Mouse (Mus musculus) stomach, embryonic 16.5 days (tissue): ENCODE data around the gene Rfk. TPM values are rescaled to one million over a fixed set of nuclear protein-coding genes. Genes with fewer than 3 reads are reported as not detected.
A peak's percentile ranks its signal among the peaks of the same experiment; 100 is the strongest.

Experiments used
- ATAC-seq: fragments of 200-750 bp; cut with Nextera tagmentation; 2 replicates; pipeline ENCODE4 v1.8.0; 2017; ENCODE audit warnings: moderate number of reproducible peaks, moderate TSS enrichment; ENCODE audit not compliant: insufficient read depth, low FRiP score
- H3K27ac ChIP-seq: fragments of 300-500 bp; sonication (generic); 2 replicates; pipeline ENCODE4 v1.5.1; 2014; ENCODE audit warnings: low read length
- H3K27me3 ChIP-seq: fragments of 300-500 bp; sonication (generic); 2 replicates; pipeline ENCODE4 v1.6.1; 2014; ENCODE audit warnings: low read length, control low read depth, mixed read lengths; ENCODE audit not compliant: control insufficient read depth, insufficient read depth
- H3K36me3 ChIP-seq: fragments of 300-500 bp; sonication (generic); 2 replicates; pipeline ENCODE4 v1.6.1; 2014; ENCODE audit warnings: low read length; ENCODE audit not compliant: control insufficient read depth, insufficient read depth
- H3K4me1 ChIP-seq: fragments of 300-500 bp; sonication (generic); 2 replicates; pipeline ENCODE4 v1.6.1; 2014; ENCODE audit warnings: low read length, control low read depth, mixed read lengths; ENCODE audit not compliant: control insufficient read depth, insufficient read depth
- H3K4me2 ChIP-seq: fragments of 300-500 bp; sonication (generic); 2 replicates; pipeline ENCODE4 v1.6.1; 2014; ENCODE audit warnings: low read depth, low read length, mixed read lengths
- H3K4me3 ChIP-seq: fragments of 300-500 bp; sonication (generic); replicated peaks from 2 replicates; pipeline ENCODE4 v1.5.1; 2014; ENCODE audit warnings: mild to moderate bottlenecking, low read length
- H3K9ac ChIP-seq: fragments of 300-500 bp; sonication (generic); 2 replicates; pipeline ENCODE4 v1.6.1; 2014; ENCODE audit warnings: low read length
- H3K9me3 ChIP-seq: fragments of 300-500 bp; sonication (generic); replicated peaks from 2 replicates; pipeline ENCODE4 v1.6.1; 2016; ENCODE audit warnings: low read length, control low read depth; ENCODE audit not compliant: control insufficient read depth
- WGBS: fragments of 180-500 bp; shearing (Covaris S2); extraction: QIAGEN DNeasy Blood & Tissue Kit; methylation state at CpG from one replicate; pipeline ENCODE4 v1.1.7; 2014; 5-methylcytosine and 5-hydroxymethylcytosine counted together
- polyA plus RNA-seq: library from polyadenylated mRNA; unstranded; fragments of >200 nt; fragmentation: Nextera tagmentation; extraction: Ambion mirVana; gene quantifications from 2 replicates; pipeline ENCODE4 v1.2.1, GENCODE M21; 2015

Rfk gene
- polyA plus RNA-seq, 1 experiment from 2014 or later: 64.5 TPM

DNA sequence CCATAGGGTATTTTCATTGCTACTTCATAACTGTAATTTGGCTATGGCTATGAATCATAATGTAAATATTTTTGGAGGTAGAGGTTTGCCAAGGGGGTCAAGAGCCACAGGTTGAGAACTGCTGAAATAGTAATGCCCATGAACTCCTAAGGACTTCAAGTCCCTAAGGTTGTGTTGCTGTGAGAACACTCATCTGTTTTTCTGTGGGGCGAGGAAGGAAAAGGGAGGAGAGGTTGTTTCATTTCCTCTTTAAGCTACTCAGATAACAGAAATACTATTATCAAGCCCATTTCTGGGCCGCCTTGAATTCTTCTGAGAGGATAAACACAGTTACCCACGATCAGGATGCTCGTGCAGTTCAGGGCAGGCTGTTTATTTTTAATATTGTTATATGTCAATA, 3.0 kb downstream of the Rfk start:
- H3K27ac ChIP-seq: no peak overlapping the region
- H3K9ac ChIP-seq: no peak overlapping the region
- ATAC-seq: no peak
- peaks cover 10% of the 10 kb centered on the region; the same call in 1 of the 2 replicates for H3K4me1 ChIP-seq
- peaks cover 15% of the 10 kb centered on the region for H3K36me3 ChIP-seq
- no peaks in the 10 kb centered on the region for H3K9me3 ChIP-seq
- no peak overlapping the region for H3K4me2 ChIP-seq
- WGBS: 84% methylated on average over 4 of the region's 4 CpGs
- no peaks in the 10 kb centered on the region for H3K27me3 ChIP-seq
- no peak overlapping the region for H3K4me3 ChIP-seq

DNA sequence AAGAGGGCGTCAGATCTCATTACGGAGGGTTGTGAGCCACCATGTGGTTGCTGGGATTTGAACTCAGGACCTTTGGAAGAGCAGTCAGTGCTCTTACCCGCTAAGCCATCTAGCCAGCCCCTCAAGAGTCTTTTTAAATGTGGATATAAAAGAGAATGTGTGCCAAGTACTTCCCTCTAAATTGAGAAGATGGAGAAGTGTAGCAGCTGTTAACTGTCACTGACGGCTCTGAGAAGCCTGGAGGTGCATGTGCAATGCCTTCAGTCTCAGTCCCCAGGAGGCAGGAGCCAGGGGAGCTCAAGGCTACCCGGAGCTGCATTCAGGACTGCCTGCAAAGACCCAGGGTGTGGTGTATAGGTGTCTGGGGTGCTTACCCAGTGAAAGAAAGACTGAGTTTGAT, 4.1 kb downstream of the Rfk start:
- no peak for ATAC-seq
- 62% methylated on average over 5 of the region's 5 CpGs for WGBS
- no peaks in the 10 kb centered on the region for H3K27me3 ChIP-seq
- peaks cover 10% of the 10 kb centered on the region; the same call in 1 of the 2 replicates for H3K4me1 ChIP-seq
- H3K4me3 ChIP-seq: no peak overlapping the region
- H3K4me2 ChIP-seq: no peak overlapping the region
- no peak overlapping the region for H3K9ac ChIP-seq
- H3K9me3 ChIP-seq: no peaks in the 10 kb centered on the region
- H3K36me3 ChIP-seq: peaks cover 15% of the 10 kb centered on the region
- no peak overlapping the region for H3K27ac ChIP-seq

DNA sequence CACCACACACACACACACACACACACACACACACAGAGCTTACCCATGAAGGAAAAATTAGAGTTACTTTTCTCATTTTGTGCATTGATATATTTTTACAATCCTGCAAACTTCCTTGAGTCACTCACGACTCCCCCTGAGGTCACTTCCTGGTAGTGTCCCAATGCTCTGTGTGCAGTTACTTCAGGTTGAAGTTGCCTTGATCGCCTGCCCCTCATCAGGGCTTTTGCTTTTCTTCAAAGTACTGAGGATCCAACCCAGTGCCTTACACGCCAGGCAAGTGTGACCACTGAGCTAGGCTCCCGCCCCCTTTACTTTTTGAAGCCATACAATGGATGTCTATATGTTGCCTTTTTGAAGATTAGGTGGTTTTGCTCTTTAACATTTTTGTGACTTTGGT, 6.1 kb downstream of the Rfk start:
- H3K4me1 ChIP-seq: peaks cover 4% of the 10 kb centered on the region; the same call in 1 of the 2 replicates
- ATAC-seq: no peak
- H3K9me3 ChIP-seq: no peaks in the 10 kb centered on the region
- H3K4me3 ChIP-seq: no peak overlapping the region
- WGBS: 92% methylated on average over 4 of the region's 4 CpGs
- no peaks in the 10 kb centered on the region for H3K27me3 ChIP-seq
- H3K9ac ChIP-seq: no peak overlapping the region
- H3K36me3 ChIP-seq: peaks cover 15% of the 10 kb centered on the region
- no peak overlapping the region for H3K4me2 ChIP-seq
- no peak overlapping the region for H3K27ac ChIP-seq

DNA sequence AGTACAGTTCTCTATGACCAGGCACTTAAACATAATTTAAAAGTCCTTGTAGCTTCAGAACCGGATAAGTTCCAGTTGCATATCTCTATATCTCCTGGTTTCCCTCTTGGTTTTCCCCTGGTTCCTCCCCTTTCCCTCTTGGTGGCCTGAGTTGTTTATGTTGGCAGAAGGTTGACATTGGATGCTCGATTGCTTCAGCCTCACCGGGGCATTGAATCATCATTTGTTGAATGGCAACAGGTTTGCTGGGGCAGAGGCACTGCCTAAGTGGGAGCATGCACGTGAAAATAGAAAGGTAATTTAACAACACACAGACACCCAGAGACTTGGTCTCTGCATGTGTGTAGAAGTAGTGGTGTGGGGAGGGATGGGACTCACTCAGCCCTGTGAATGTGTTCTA, 6.7 kb downstream of the Rfk start:
- Histone ChIP-seq H3K9me3 (no peaks in the 10 kb centered on the region), H3K27ac (no peak overlapping the region), H3K4me1 (no peaks in the 10 kb centered on the region), H3K4me3 (no peak overlapping the region), H3K27me3 (no peaks in the 10 kb centered on the region), H3K9ac (no peak overlapping the region), H3K36me3 (peaks cover 15% of the 10 kb centered on the region), H3K4me2 (no peak overlapping the region)
- no peak for ATAC-seq
- WGBS: 66% methylated on average over 4 of the region's 4 CpGs

DNA sequence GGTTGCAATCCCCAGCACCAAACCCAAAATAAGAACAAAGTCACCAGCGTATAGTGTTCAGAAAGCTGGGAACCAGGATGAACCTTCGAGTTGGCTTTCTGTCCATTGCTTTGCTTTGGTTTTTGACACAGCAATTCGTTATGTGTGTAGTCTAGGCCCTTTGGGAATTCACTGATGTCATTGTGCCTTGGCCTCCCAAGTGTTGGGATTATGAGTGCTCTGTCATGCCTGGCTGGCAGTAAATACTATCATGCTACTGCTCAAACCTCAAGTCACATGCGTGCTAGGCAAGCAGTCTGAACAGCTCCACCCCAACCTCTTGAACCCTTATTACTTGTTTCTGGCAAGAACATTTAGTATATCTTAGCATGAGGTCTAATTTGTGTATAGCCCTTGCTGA, 9.3 kb downstream of the Rfk start:
- Histone ChIP-seq H3K27ac (no peak overlapping the region), H3K4me2 (no peak overlapping the region), H3K36me3 (peaks cover 15% of the 10 kb centered on the region), H3K9me3 (no peaks in the 10 kb centered on the region; the same call in 1 of the 2 replicates), H3K9ac (no peak overlapping the region), H3K4me3 (no peak overlapping the region), H3K4me1 (no peaks in the 10 kb centered on the region), H3K27me3 (no peaks in the 10 kb centered on the region)
- 80% methylated on average over 4 of the region's 4 CpGs for WGBS
- no peak for ATAC-seq

DNA sequence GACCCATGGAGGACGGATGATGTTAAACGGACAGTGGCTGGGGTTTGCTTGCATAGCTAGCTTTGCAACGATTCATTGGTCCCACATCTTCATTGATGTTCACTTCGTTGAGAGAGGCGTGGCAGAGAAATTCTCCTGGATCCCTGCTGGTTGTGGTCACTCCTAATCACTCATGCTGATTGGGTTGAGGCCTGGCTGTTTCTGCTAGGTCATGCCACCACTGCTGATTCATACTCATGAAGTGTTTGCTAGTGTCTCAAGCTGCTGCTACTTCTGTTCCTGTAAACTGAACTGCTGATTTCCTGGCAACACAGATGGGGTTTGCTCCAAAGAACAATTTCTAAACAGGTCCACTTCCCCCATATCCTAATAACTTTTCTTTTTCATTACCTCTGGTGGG, 13.0 kb downstream of the Rfk start:
- H3K4me3 ChIP-seq: no peak overlapping the region
- no peaks in the 10 kb centered on the region; the same call in 1 of the 2 replicates for H3K9me3 ChIP-seq
- no peak overlapping the region for H3K4me2 ChIP-seq
- no peaks in the 10 kb centered on the region for H3K4me1 ChIP-seq
- 88% methylated on average over 5 of the region's 5 CpGs for WGBS
- no peaks in the 10 kb centered on the region for H3K36me3 ChIP-seq
- ATAC-seq: no peak
- no peaks in the 10 kb centered on the region for H3K27me3 ChIP-seq
- H3K9ac ChIP-seq: no peak overlapping the region
- H3K27ac ChIP-seq: no peak overlapping the region

DNA sequence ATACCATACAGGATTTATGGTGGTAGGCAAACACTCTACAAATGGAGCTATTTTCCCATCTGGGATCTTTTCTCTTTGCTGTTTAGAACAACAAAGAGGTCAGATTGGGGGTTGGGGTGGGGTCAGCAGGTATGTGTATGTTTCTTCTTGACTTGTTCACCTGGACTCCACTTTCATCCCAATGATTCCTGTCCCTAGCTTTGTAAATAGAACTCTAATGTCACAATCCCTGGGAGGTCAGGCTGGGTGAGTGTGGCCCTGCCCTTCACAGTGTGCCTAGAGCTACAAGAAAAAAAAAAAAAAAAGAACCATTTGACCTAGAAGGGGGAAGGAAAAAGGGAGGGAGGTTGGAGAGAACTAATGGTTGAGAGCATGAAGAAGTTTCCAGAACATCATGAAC, 14.7 kb downstream of the Rfk start:
- no peak overlapping the region for H3K4me2 ChIP-seq
- H3K36me3 ChIP-seq: no peaks in the 10 kb centered on the region
- no peaks in the 10 kb centered on the region for H3K4me1 ChIP-seq
- H3K27ac ChIP-seq: no peak overlapping the region
- no peaks in the 10 kb centered on the region for H3K27me3 ChIP-seq
- no peak for ATAC-seq
- no peak overlapping the region for H3K9ac ChIP-seq
- no peaks in the 10 kb centered on the region; the same call in 1 of the 2 replicates for H3K9me3 ChIP-seq
- H3K4me3 ChIP-seq: no peak overlapping the region

DNA sequence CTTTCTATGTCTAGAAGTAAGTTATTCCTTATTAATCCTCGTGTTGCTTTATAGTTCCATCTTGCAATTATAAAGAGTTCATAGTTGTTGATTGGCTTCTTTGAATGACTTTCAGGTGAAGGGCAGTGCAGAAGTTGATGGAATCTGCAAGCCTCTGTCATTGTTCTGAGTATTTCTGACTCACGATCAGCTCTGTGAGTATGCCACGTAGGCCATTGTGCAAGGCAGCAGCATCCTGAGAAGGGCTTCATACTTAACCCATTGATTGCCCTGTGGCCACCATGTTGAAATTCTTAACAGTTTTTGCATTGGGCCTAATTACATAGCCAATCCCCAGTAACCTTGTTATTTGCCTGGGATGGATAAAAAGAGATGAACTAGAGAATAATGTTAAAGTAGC, 15.5 kb downstream of the Rfk start:
- H3K4me3 ChIP-seq: no peak overlapping the region
- no peaks in the 10 kb centered on the region for H3K27me3 ChIP-seq
- H3K9ac ChIP-seq: no peak overlapping the region
- H3K27ac ChIP-seq: no peak overlapping the region
- no peaks in the 10 kb centered on the region for H3K36me3 ChIP-seq
- no peaks in the 10 kb centered on the region; the same call in 1 of the 2 replicates for H3K9me3 ChIP-seq
- 60% methylated on average over 3 of the region's 3 CpGs for WGBS
- H3K4me1 ChIP-seq: no peaks in the 10 kb centered on the region
- no peak overlapping the region for H3K4me2 ChIP-seq
- ATAC-seq: no peak

DNA sequence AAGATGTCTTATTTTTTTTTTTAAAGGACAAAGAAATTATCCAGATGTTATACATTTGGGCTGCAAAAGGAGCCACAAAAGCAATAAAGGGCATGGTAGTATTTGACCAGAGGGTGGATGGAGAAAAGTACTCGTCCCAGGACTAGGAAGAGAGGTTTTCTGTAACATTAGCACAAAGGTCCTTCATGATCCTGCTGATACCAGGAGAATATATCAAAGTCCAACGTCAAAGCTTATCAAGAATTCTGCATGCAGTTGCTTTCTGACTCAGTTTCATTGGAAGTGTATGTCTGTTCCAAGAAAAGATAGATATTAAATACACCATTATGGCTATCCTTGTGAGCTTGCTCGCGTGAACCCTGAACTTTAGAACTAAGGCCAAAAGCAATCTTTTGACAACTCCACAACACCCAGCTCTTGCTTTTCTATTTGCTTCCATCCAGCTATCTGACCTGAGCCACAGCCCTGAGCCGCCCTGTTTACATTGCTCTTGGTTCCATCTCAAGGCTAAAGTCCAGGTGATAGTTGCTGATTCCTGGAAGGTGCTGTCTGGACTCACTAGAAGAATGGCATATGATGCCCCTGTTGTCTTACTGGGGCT, 16.7 kb downstream of the Rfk start:
- Histone ChIP-seq H3K9ac (no peak overlapping the region), H3K4me1 (no peaks in the 10 kb centered on the region), H3K4me2 (no peak overlapping the region), H3K27ac (peak overlapping the region; percentile 41), H3K36me3 (no peaks in the 10 kb centered on the region), H3K4me3 (no peak overlapping the region), H3K27me3 (no peaks in the 10 kb centered on the region), H3K9me3 (no peaks in the 10 kb centered on the region; the same call in 1 of the 2 replicates)
- ATAC-seq: peak; percentile 79; the same call in 1 of the 2 replicates
- 59% methylated on average over 5 of the region's 5 CpGs for WGBS
